Mouse (Mus musculus): ENCODE data around the gene Atp8a2. TPM values are rescaled to one million over a fixed set of nuclear protein-coding genes. Genes with fewer than 3 reads are reported as not detected.

The Atp8a2 gene
- 32.7 and 36.6 TPM in 2 replicates for polyA plus RNA-seq (2015; fragmentation: Nextera tagmentation; extraction: Ambion mirVana)

- Histone ChIP-seq H3K27me3 (no peaks in the 10 kb centered on the region), H3K36me3 (no peaks in the 10 kb centered on the region), H3K9me3 (no peaks in the 10 kb centered on the region), H3K4me1 (replicated peaks) (no peaks in the 10 kb centered on the region), H3K4me2 (no peak within 1 kb of the TSS), H3K4me3 (no peak within 1 kb of the TSS), H3K27ac (replicated peaks) (no peak within 1 kb of the TSS), H3K9ac (no peak within 1 kb of the TSS)
- 80% methylated on average over 7 of the region's 7 CpGs for WGBS
- ATAC-seq (ENCODE audit: low read depth): no peak
Observed at GRCm38 (mm10) chr14:60196884-60197283, at the start of gene Atp8a2. TSS of gene Atp8a2 (minus strand) at chr14:60197179.

GRCm38 (mm10) chr14:60238551-60238950, 41.6 kb upstream of the Atp8a2 start:
- H3K4me3 ChIP-seq: no peak overlapping the region
- no peak overlapping the region for H3K9ac ChIP-seq
- no peak overlapping the region for H3K27ac ChIP-seq (replicated peaks)
- no peak overlapping the region for H3K4me2 ChIP-seq
- H3K4me1 ChIP-seq (replicated peaks): no peaks in the 10 kb centered on the region
- ATAC-seq (ENCODE audit: low read depth): no peak
- no peaks in the 10 kb centered on the region for H3K27me3 ChIP-seq
- no peaks in the 10 kb centered on the region for H3K9me3 ChIP-seq
- H3K36me3 ChIP-seq: peaks cover 61% of the 10 kb centered on the region
- WGBS: 88% methylated on average over 3 of the region's 3 CpGs

GRCm38 (mm10) chr14:60219886-60220285, 22.9 kb upstream of the Atp8a2 start:
- Histone ChIP-seq H3K9ac (no peak overlapping the region), H3K4me3 (no peak overlapping the region), H3K36me3 (peaks cover 35% of the 10 kb centered on the region), H3K27ac (replicated peaks) (no peak overlapping the region), H3K4me2 (no peak overlapping the region), H3K4me1 (replicated peaks) (no peaks in the 10 kb centered on the region), H3K9me3 (no peaks in the 10 kb centered on the region), H3K27me3 (no peaks in the 10 kb centered on the region)
- 91% methylated on average over 10 of the region's 10 CpGs for WGBS
- no peak for ATAC-seq (ENCODE audit: low read depth)

GRCm38 (mm10) chr14:60217616-60218015, 20.6 kb upstream of the Atp8a2 start:
- Histone ChIP-seq H3K27me3 (no peaks in the 10 kb centered on the region), H3K4me1 (replicated peaks) (no peaks in the 10 kb centered on the region), H3K4me2 (no peak overlapping the region), H3K4me3 (no peak overlapping the region), H3K9ac (no peak overlapping the region), H3K27ac (replicated peaks) (no peak overlapping the region), H3K36me3 (peaks cover 35% of the 10 kb centered on the region), H3K9me3 (no peaks in the 10 kb centered on the region)
- 98% methylated on average over 4 of the region's 4 CpGs for WGBS
- ATAC-seq (ENCODE audit: low read depth): no peak

- no peak overlapping the region for H3K4me2 ChIP-seq
- H3K27ac ChIP-seq (replicated peaks): no peak overlapping the region
- H3K4me3 ChIP-seq: no peak overlapping the region
- peaks cover 29% of the 10 kb centered on the region for H3K36me3 ChIP-seq
- H3K27me3 ChIP-seq: no peaks in the 10 kb centered on the region
- no peaks in the 10 kb centered on the region for H3K4me1 ChIP-seq (replicated peaks)
- ATAC-seq (ENCODE audit: low read depth): no peak
- H3K9me3 ChIP-seq: no peaks in the 10 kb centered on the region
- H3K9ac ChIP-seq: no peak overlapping the region
- WGBS: 86% methylated on average over 1 of the region's 1 CpGs
Observed at GRCm38 (mm10) chr14:60216125-60216524, 19.1 kb upstream of the Atp8a2 start.

GRCm38 (mm10) chr14:60215000-60215399, 18.0 kb upstream of the Atp8a2 start:
- Histone ChIP-seq H3K4me1 (replicated peaks) (no peaks in the 10 kb centered on the region), H3K27me3 (no peaks in the 10 kb centered on the region), H3K4me2 (no peak overlapping the region), H3K9me3 (no peaks in the 10 kb centered on the region), H3K4me3 (no peak overlapping the region), H3K27ac (replicated peaks) (no peak overlapping the region), H3K9ac (no peak overlapping the region), H3K36me3 (peaks cover 25% of the 10 kb centered on the region)
- 97% methylated on average over 3 of the region's 3 CpGs for WGBS
- ATAC-seq (ENCODE audit: low read depth): no peak

GRCm38 (mm10) chr14:60214040-60214439, 17.1 kb upstream of the Atp8a2 start:
- WGBS: 79% methylated on average over 1 of the region's 1 CpGs
- no peak overlapping the region for H3K4me3 ChIP-seq
- no peak for ATAC-seq (ENCODE audit: low read depth)

GRCm38 (mm10) chr14:60209166-60209565, 12.2 kb upstream of the Atp8a2 start:
- no peaks in the 10 kb centered on the region for H3K27me3 ChIP-seq
- WGBS: 91% methylated on average over 7 of the region's 7 CpGs

More at GRCm38 (mm10) chr14:60214040-60214439, 17.1 kb upstream of the Atp8a2 start:
- Histone ChIP-seq H3K27ac (replicated peaks) (no peak overlapping the region), H3K9ac (no peak overlapping the region), H3K36me3 (peaks cover 18% of the 10 kb centered on the region), H3K4me1 (replicated peaks) (no peaks in the 10 kb centered on the region), H3K4me2 (no peak overlapping the region), H3K27me3 (no peaks in the 10 kb centered on the region), H3K9me3 (no peaks in the 10 kb centered on the region)

GRCm38 (mm10) chr14:60204993-60205392, 8.0 kb upstream of the Atp8a2 start:
- ATAC-seq (ENCODE audit: low read depth): no peak
- Histone ChIP-seq H3K27me3 (no peaks in the 10 kb centered on the region), H3K9ac (no peak overlapping the region), H3K4me3 (no peak overlapping the region), H3K4me1 (replicated peaks) (no peaks in the 10 kb centered on the region), H3K36me3 (no peaks in the 10 kb centered on the region), H3K4me2 (no peak overlapping the region), H3K27ac (replicated peaks) (no peak overlapping the region), H3K9me3 (no peaks in the 10 kb centered on the region)
- 96% methylated on average over 6 of the region's 6 CpGs for WGBS

More at GRCm38 (mm10) chr14:60209166-60209565, 12.2 kb upstream of the Atp8a2 start:
- ATAC-seq (ENCODE audit: low read depth): no peak
- Histone ChIP-seq H3K4me1 (replicated peaks) (no peaks in the 10 kb centered on the region), H3K9me3 (no peaks in the 10 kb centered on the region), H3K27ac (replicated peaks) (no peak overlapping the region), H3K4me3 (no peak overlapping the region), H3K9ac (no peak overlapping the region), H3K4me2 (no peak overlapping the region), H3K36me3 (no peaks in the 10 kb centered on the region)

- no peak for ATAC-seq (ENCODE audit: low read depth)
Observed at GRCm38 (mm10) chr14:60195999-60196398, 980 bp downstream of the Atp8a2 start.

GRCm38 (mm10) chr14:60194606-60195005, 2.4 kb downstream of the Atp8a2 start:
- no peak overlapping the region for H3K27ac ChIP-seq (replicated peaks)
- H3K4me2 ChIP-seq: no peak overlapping the region
- no peak overlapping the region for H3K9ac ChIP-seq
- no peaks in the 10 kb centered on the region for H3K9me3 ChIP-seq
- no peaks in the 10 kb centered on the region for H3K27me3 ChIP-seq
- H3K4me1 ChIP-seq (replicated peaks): no peaks in the 10 kb centered on the region
- ATAC-seq (ENCODE audit: low read depth): no peak
- H3K4me3 ChIP-seq: no peak overlapping the region
- no peaks in the 10 kb centered on the region for H3K36me3 ChIP-seq
- WGBS: 100% methylated on average over 1 of the region's 1 CpGs

More at GRCm38 (mm10) chr14:60195999-60196398, 980 bp downstream of the Atp8a2 start:
- Histone ChIP-seq H3K36me3 (no peaks in the 10 kb centered on the region), H3K27me3 (no peaks in the 10 kb centered on the region), H3K4me2 (no peak overlapping the region), H3K9me3 (no peaks in the 10 kb centered on the region), H3K4me3 (no peak overlapping the region), H3K4me1 (replicated peaks) (no peaks in the 10 kb centered on the region), H3K9ac (no peak overlapping the region), H3K27ac (replicated peaks) (no peak overlapping the region)
- WGBS: 69% methylated on average over 5 of the region's 5 CpGs

GRCm38 (mm10) chr14:60189771-60190170, 7.2 kb downstream of the Atp8a2 start:
- WGBS: 79% methylated on average over 5 of the region's 5 CpGs
- H3K27me3 ChIP-seq: no peaks in the 10 kb centered on the region
- H3K9ac ChIP-seq: no peak overlapping the region
- H3K4me2 ChIP-seq: no peak overlapping the region
- no peak overlapping the region for H3K27ac ChIP-seq (replicated peaks)
- no peaks in the 10 kb centered on the region for H3K4me1 ChIP-seq (replicated peaks)
- no peak for ATAC-seq (ENCODE audit: low read depth)
- no peaks in the 10 kb centered on the region for H3K9me3 ChIP-seq
- no peaks in the 10 kb centered on the region for H3K36me3 ChIP-seq
- H3K4me3 ChIP-seq: no peak overlapping the region

- WGBS: 78% methylated on average over 5 of the region's 5 CpGs
- no peaks in the 10 kb centered on the region for H3K9me3 ChIP-seq
- ATAC-seq (ENCODE audit: low read depth): no peak
- no peaks in the 10 kb centered on the region for H3K36me3 ChIP-seq
- no peaks in the 10 kb centered on the region for H3K27me3 ChIP-seq
- no peak overlapping the region for H3K9ac ChIP-seq
- H3K4me2 ChIP-seq: no peak overlapping the region
- no peaks in the 10 kb centered on the region for H3K4me1 ChIP-seq (replicated peaks)
- H3K27ac ChIP-seq (replicated peaks): no peak overlapping the region
- no peak overlapping the region for H3K4me3 ChIP-seq
Observed at GRCm38 (mm10) chr14:60188201-60188825, 8.7 kb downstream of the Atp8a2 start.
